Mouse (Mus musculus): ENCODE measurements around the gene Trim32. TPM values are rescaled to one million over a fixed set of nuclear protein-coding genes. Genes with fewer than 3 reads are reported as not detected.

Trim32 gene
- polyA plus RNA-seq, 1 experiment from 2014 or later: 60.5 TPM

- WGBS: 89% methylated on average over 6 of the region's 6 CpGs
- H3K27me3 ChIP-seq (ENCODE audit: insufficient read depth, low read length): no peaks in the 10 kb centered on the region
- ATAC-seq (ENCODE audit: low FRiP score, low TSS enrichment): no peak
- H3K36me3 ChIP-seq (ENCODE audit: insufficient read depth, low read length): peaks cover 35% of the 10 kb centered on the region
- H3K4me3 ChIP-seq (ENCODE audit: low read length): no peak overlapping the region
- H3K4me2 ChIP-seq (replicated peaks; ENCODE audit: low read depth, low read length): no peak overlapping the region
- H3K9me3 ChIP-seq (ENCODE audit: low read length): no peaks in the 10 kb centered on the region
- no peak overlapping the region for H3K9ac ChIP-seq (replicated peaks; ENCODE audit: low read length)
- H3K4me1 ChIP-seq (ENCODE audit: insufficient read depth, low read length): peaks cover 21% of the 10 kb centered on the region
- no peak overlapping the region for H3K27ac ChIP-seq (ENCODE audit: low read length)
These were observed 6.1 kb downstream of the Trim32 start for GRCm38 (mm10) chr4:65610896-65611295.

GRCm38 (mm10) chr4:65613135-65613534 lies 8.3 kb downstream of the Trim32 start:
- Histone ChIP-seq H3K4me1 (ENCODE audit: insufficient read depth, low read length) (0 out of 2 replicates have a peak, but pooled peaks cover 7% of the 10 kb centered on the region), H3K9ac (replicated peaks; ENCODE audit: low read length) (no peak overlapping the region), H3K27me3 (ENCODE audit: insufficient read depth, low read length) (no peaks in the 10 kb centered on the region), H3K27ac (ENCODE audit: low read length) (no peak overlapping the region), H3K4me3 (ENCODE audit: low read length) (no peak overlapping the region), H3K9me3 (ENCODE audit: low read length) (no peaks in the 10 kb centered on the region), H3K4me2 (replicated peaks; ENCODE audit: low read depth, low read length) (no peak overlapping the region), H3K36me3 (ENCODE audit: insufficient read depth, low read length) (peaks cover 45% of the 10 kb centered on the region)
- WGBS: 97% methylated on average over 14 of the region's 14 CpGs
- ATAC-seq (ENCODE audit: low FRiP score, low TSS enrichment): no peak

GRCm38 (mm10) chr4:65620125-65620524 lies 15.3 kb downstream of the Trim32 start:
- no peak overlapping the region for H3K27ac ChIP-seq (ENCODE audit: low read length)
- H3K4me1 ChIP-seq (ENCODE audit: insufficient read depth, low read length): no peaks in the 10 kb centered on the region
- no peak overlapping the region for H3K9ac ChIP-seq (replicated peaks; ENCODE audit: low read length)
- H3K4me3 ChIP-seq (ENCODE audit: low read length): no peak overlapping the region
- WGBS: 74% methylated on average over 3 of the region's 3 CpGs
- no peak overlapping the region for H3K4me2 ChIP-seq (replicated peaks; ENCODE audit: low read depth, low read length)
- peaks cover 25% of the 10 kb centered on the region for H3K36me3 ChIP-seq (ENCODE audit: insufficient read depth, low read length)
- no peaks in the 10 kb centered on the region for H3K27me3 ChIP-seq (ENCODE audit: insufficient read depth, low read length)
- no peak for ATAC-seq (ENCODE audit: low FRiP score, low TSS enrichment)
- H3K9me3 ChIP-seq (ENCODE audit: low read length): no peaks in the 10 kb centered on the region

GRCm38 (mm10) chr4:65638231-65638630 lies 33.4 kb downstream of the Trim32 start:
- no peak overlapping the region for H3K27ac ChIP-seq (ENCODE audit: low read length)
- no peaks in the 10 kb centered on the region for H3K36me3 ChIP-seq (ENCODE audit: insufficient read depth, low read length)
- H3K9ac ChIP-seq (replicated peaks; ENCODE audit: low read length): no peak overlapping the region
- 58% methylated on average over 3 of the region's 3 CpGs for WGBS
- no peak for ATAC-seq (ENCODE audit: low FRiP score, low TSS enrichment)
- no peaks in the 10 kb centered on the region for H3K27me3 ChIP-seq (ENCODE audit: insufficient read depth, low read length)
- H3K4me1 ChIP-seq (ENCODE audit: insufficient read depth, low read length): 0 out of 2 replicates have a peak, but pooled peaks cover 6% of the 10 kb centered on the region
- no peak overlapping the region for H3K4me3 ChIP-seq (ENCODE audit: low read length)
- H3K4me2 ChIP-seq (replicated peaks; ENCODE audit: low read depth, low read length): no peak overlapping the region
- 0 out of 2 replicates have a peak, but pooled peaks cover 2% of the 10 kb centered on the region for H3K9me3 ChIP-seq (ENCODE audit: low read length)

- Histone ChIP-seq H3K27ac (ENCODE audit: low read length) (no peak overlapping the region), H3K4me1 (ENCODE audit: insufficient read depth, low read length) (0 out of 2 replicates have a peak, but pooled peaks cover 2% of the 10 kb centered on the region), H3K9ac (replicated peaks; ENCODE audit: low read length) (no peak overlapping the region), H3K4me2 (replicated peaks; ENCODE audit: low read depth, low read length) (no peak overlapping the region), H3K27me3 (ENCODE audit: insufficient read depth, low read length) (no peaks in the 10 kb centered on the region), H3K9me3 (ENCODE audit: low read length) (0 out of 2 replicates have a peak, but pooled peaks cover 2% of the 10 kb centered on the region), H3K4me3 (ENCODE audit: low read length) (no peak overlapping the region), H3K36me3 (ENCODE audit: insufficient read depth, low read length) (no peaks in the 10 kb centered on the region)
- 8% methylated on average over 5 of the region's 5 CpGs for WGBS
- peak; percentile 63; the same call in 1 of the 2 replicates for ATAC-seq (ENCODE audit: low FRiP score, low TSS enrichment)
These were observed 37.8 kb downstream of the Trim32 start for GRCm38 (mm10) chr4:65642611-65643010.

- Histone ChIP-seq H3K4me2 (replicated peaks; ENCODE audit: low read depth, low read length) (no peak overlapping the region), H3K36me3 (ENCODE audit: insufficient read depth, low read length) (no peaks in the 10 kb centered on the region), H3K4me3 (ENCODE audit: low read length) (no peak overlapping the region), H3K27me3 (ENCODE audit: insufficient read depth, low read length) (no peaks in the 10 kb centered on the region), H3K4me1 (ENCODE audit: insufficient read depth, low read length) (no peaks in the 10 kb centered on the region), H3K27ac (ENCODE audit: low read length) (no peak overlapping the region), H3K9ac (replicated peaks; ENCODE audit: low read length) (no peak overlapping the region), H3K9me3 (ENCODE audit: low read length) (no peaks in the 10 kb centered on the region)
- 0% methylated on average over 2 of the region's 2 CpGs for WGBS
- ATAC-seq (ENCODE audit: low FRiP score, low TSS enrichment): peak; percentile 84
These were observed 49.9 kb downstream of the Trim32 start for GRCm38 (mm10) chr4:65654723-65655122.

- Histone ChIP-seq H3K4me2 (replicated peaks; ENCODE audit: low read depth, low read length) (no peak overlapping the region), H3K27ac (ENCODE audit: low read length) (no peak overlapping the region), H3K9ac (replicated peaks; ENCODE audit: low read length) (no peak overlapping the region), H3K27me3 (ENCODE audit: insufficient read depth, low read length) (no peaks in the 10 kb centered on the region), H3K9me3 (ENCODE audit: low read length) (no peaks in the 10 kb centered on the region), H3K4me1 (ENCODE audit: insufficient read depth, low read length) (no peaks in the 10 kb centered on the region), H3K4me3 (ENCODE audit: low read length) (no peak overlapping the region), H3K36me3 (ENCODE audit: insufficient read depth, low read length) (no peaks in the 10 kb centered on the region)
- no peak for ATAC-seq (ENCODE audit: low FRiP score, low TSS enrichment)
- 71% methylated on average over 6 of the region's 6 CpGs for WGBS
These were observed 58.4 kb downstream of the Trim32 start for GRCm38 (mm10) chr4:65663176-65663575.

All from kidney, embryonic 16.5 days (tissue).